Mouse (Mus musculus): Measurements from ENCODE around the gene Tfcp2l1.

- no peak for TF ChIP-seq EP300 (IDR thresholded peaks at IDR 0.05; ENCODE audit: low read length)
- TF ChIP-seq HCFC1 (IDR thresholded peaks at IDR 0.05; ENCODE audit: low read depth, low read length) = no peak
- TF ChIP-seq ZC3H11A (IDR thresholded peaks at IDR 0.05; ENCODE audit: low read depth, low read length) = no peak
- no peak for TF ChIP-seq SMC3 (IDR thresholded peaks at IDR 0.05; ENCODE audit: low read depth, low read length)
- TF ChIP-seq POLR2A (IDR thresholded peaks at IDR 0.05; ENCODE audit: low read depth, low read length) = no peak
- no peak for TF ChIP-seq ZNF384 (IDR thresholded peaks at IDR 0.05; ENCODE audit: low read depth, low read length)
- TF ChIP-seq ZMIZ1 (IDR thresholded peaks at IDR 0.05; ENCODE audit: low read depth, low read length) = no peak
- no peak for TF ChIP-seq RAD21 (IDR thresholded peaks at IDR 0.05; ENCODE audit: low read depth, low read length)
- no peak for TF ChIP-seq PAX5 (IDR thresholded peaks at IDR 0.05; ENCODE audit: low read length)
- TF ChIP-seq CTCF (conservative IDR thresholded peaks at IDR 0.05 in 1 of 2, IDR thresholded peaks at IDR 0.05 in 1 of 2; ENCODE audit: low read depth in 2 of 2, low read length in 2 of 2) = no peak
These were observed 88.5 kb downstream of the Tfcp2l1 start for GRCm38 (mm10) chr1:118716225-118716624.

Data from CH12.LX (cell line).